In genomic region chr13:107964616-107965015, GRCm38 (mm10) we compare ENCODE assay signal across 19 mouse cellular contexts.
DNase-seq lines count a peak whose midpoint lies in the region; ATAC-seq and TF ChIP-seq lines count a peak whose summit lies in the region.
"Had no signal": no experiment of that assay in that cellular context is flagged by ENCODE, and none has a peak within 500 bp of the region (broad histone marks: within the 10 kb centered on the region; RNA-seq: fewer than 3 reads in every experiment).

No protein-coding gene starts in this region.

- ATAC-seq in heart, embryonic 12.5 days (ENCODE audit: insufficient number of reproducible peaks, low FRiP score) = no peak
- ATAC-seq in kidney, embryonic 15.5 days (replicated peaks; ENCODE audit: low FRiP score) = no peak
- no peak for ATAC-seq in stomach, embryonic 15.5 days (ENCODE audit: insufficient read depth, low FRiP score, low read depth)
- ATAC-seq in stomach, postnatal 0 days (ENCODE audit: low FRiP score, low TSS enrichment) = no peak
- ATAC-seq in intestine, embryonic 16.5 days = peak; percentile 17; the same call in 1 of the 2 replicates
- ATAC-seq: forebrain, embryonic 14.5 days had no signal

- no peak for TF ChIP-seq CTCF in kidney, adult 2 months (conservative IDR thresholded peaks at IDR 0.05; ENCODE audit: insufficient read depth, insufficient read length, low read depth, low read length)
- TF ChIP-seq CTCF in stomach, postnatal 0 days (IDR thresholded peaks at IDR 0.05; ENCODE audit: low read depth) = no peak

- peaks cover 26% of the 10 kb centered on the region for H3K4me1 ChIP-seq in heart, embryonic 12.5 days (replicated peaks)
- H3K4me1 ChIP-seq in kidney, embryonic 15.5 days = peaks cover 33% of the 10 kb centered on the region
- H3K4me1 ChIP-seq in kidney, adult 2 months (ENCODE audit: control insufficient read depth, insufficient read depth, low read length) = 0 out of 2 replicates have a peak, but pooled peaks cover 3% of the 10 kb centered on the region
- peaks cover 16% of the 10 kb centered on the region for H3K4me1 ChIP-seq in stomach, embryonic 15.5 days
- H3K4me1 ChIP-seq in stomach, postnatal 0 days (replicated peaks; ENCODE audit: control insufficient read depth, insufficient read depth) = peaks cover 5% of the 10 kb centered on the region; the same call in 1 of the 2 replicates
- H3K4me1 ChIP-seq in intestine, embryonic 16.5 days (ENCODE audit: control insufficient read depth, insufficient read depth, low read length) = peaks cover 22% of the 10 kb centered on the region; the same call in 1 of the 2 replicates

- peak; percentile 66 for DNase-seq in heart, adult 11 months
- no peak for DNase-seq in kidney, adult 2 months
- DNase-seq in stomach, postnatal 0 days (ENCODE audit: low spot score) = no peak
- DNase-seq in embryo, embryonic 11 days = no peak
- DNase-seq: adrenal gland, adult 8-10 months; cerebellum, adult 11 months; cerebellum, adult 8-10 months; cerebellum, postnatal 14 days; gastrocnemius, postnatal 36 days; heart, adult 18-20 months had no signal

- no peaks in the 10 kb centered on the region for H3K27me3 ChIP-seq in heart, embryonic 12.5 days (replicated peaks)
- no peaks in the 10 kb centered on the region for H3K27me3 ChIP-seq in kidney, embryonic 15.5 days
- H3K27me3 ChIP-seq in kidney, adult 2 months (replicated peaks; ENCODE audit: control insufficient read depth, insufficient read depth, low read length) = no peaks in the 10 kb centered on the region
- H3K27me3 ChIP-seq in stomach, embryonic 15.5 days (replicated peaks) = no peaks in the 10 kb centered on the region
- H3K27me3 ChIP-seq in stomach, postnatal 0 days (ENCODE audit: control insufficient read depth, insufficient read depth, low read length) = no peaks in the 10 kb centered on the region
- no peaks in the 10 kb centered on the region for H3K27me3 ChIP-seq in intestine, embryonic 16.5 days (replicated peaks; ENCODE audit: control insufficient read depth, insufficient read depth, low read length)
- H3K27me3 ChIP-seq: CH12.LX; embryonic facial prominence, embryonic 12.5 days; hindbrain, embryonic 15.5 days had no signal

- no peak overlapping the region for H3K9ac ChIP-seq in heart, embryonic 12.5 days
- H3K9ac ChIP-seq in kidney, embryonic 15.5 days = no peak overlapping the region
- no peak overlapping the region for H3K9ac ChIP-seq in stomach, embryonic 15.5 days
- no peak overlapping the region for H3K9ac ChIP-seq in stomach, postnatal 0 days (ENCODE audit: low read length)
- no peak overlapping the region for H3K9ac ChIP-seq in intestine, embryonic 16.5 days (ENCODE audit: low read depth, low read length)
- H3K9ac ChIP-seq: embryonic facial prominence, embryonic 12.5 days; hindbrain, embryonic 15.5 days had no signal

- TF ChIP-seq POLR2A in kidney, adult 2 months (IDR thresholded peaks at IDR 0.05; ENCODE audit: low read depth, low read length) = no peak

- 51% methylated on average over 7 of the region's 7 CpGs for WGBS in heart, embryonic 12.5 days
- WGBS in kidney, embryonic 15.5 days = 44% methylated on average over 7 of the region's 7 CpGs
- 62% methylated on average over 7 of the region's 7 CpGs for WGBS in kidney, adult 2 months
- WGBS in stomach, embryonic 15.5 days = 43% methylated on average over 7 of the region's 7 CpGs
- WGBS in stomach, postnatal 0 days = 34% methylated on average over 7 of the region's 7 CpGs
- 43% methylated on average over 7 of the region's 7 CpGs for WGBS in intestine, embryonic 16.5 days

- no peak overlapping the region for H3K4me2 ChIP-seq in heart, embryonic 12.5 days
- no peak overlapping the region for H3K4me2 ChIP-seq in kidney, embryonic 15.5 days
- H3K4me2 ChIP-seq in stomach, embryonic 15.5 days = no peak overlapping the region
- no peak overlapping the region for H3K4me2 ChIP-seq in stomach, postnatal 0 days (replicated peaks; ENCODE audit: low read depth)
- no peak overlapping the region for H3K4me2 ChIP-seq in intestine, embryonic 16.5 days (ENCODE audit: low read depth, low read length)
- H3K4me2 ChIP-seq: embryonic facial prominence, embryonic 12.5 days; heart, embryonic 11.5 days; hindbrain, embryonic 15.5 days had no signal

- TF ChIP-seq EP300 in stomach, postnatal 0 days (optimal IDR thresholded peaks at IDR 0.05) = no peak

- H3K9me3 ChIP-seq in heart, embryonic 12.5 days (replicated peaks) = no peaks in the 10 kb centered on the region
- H3K9me3 ChIP-seq in kidney, embryonic 15.5 days (replicated peaks) = no peaks in the 10 kb centered on the region
- H3K9me3 ChIP-seq in stomach, embryonic 15.5 days = no peaks in the 10 kb centered on the region
- no peaks in the 10 kb centered on the region for H3K9me3 ChIP-seq in stomach, postnatal 0 days (ENCODE audit: control insufficient read depth, low read length)
- H3K9me3 ChIP-seq in intestine, embryonic 16.5 days (ENCODE audit: control insufficient read depth, low read length) = no peaks in the 10 kb centered on the region
- H3K9me3 ChIP-seq: embryonic facial prominence, embryonic 12.5 days; hindbrain, embryonic 15.5 days had no signal

- H3K4me3 ChIP-seq in heart, embryonic 12.5 days = no peak overlapping the region
- H3K4me3 ChIP-seq in kidney, embryonic 15.5 days (replicated peaks) = no peak overlapping the region
- no peak overlapping the region for H3K4me3 ChIP-seq in kidney, adult 2 months (ENCODE audit: insufficient read depth, low read depth, low read length)
- no peak overlapping the region for H3K4me3 ChIP-seq in stomach, embryonic 15.5 days (replicated peaks)
- H3K4me3 ChIP-seq in stomach, postnatal 0 days (ENCODE audit: low read depth, low read length) = no peak overlapping the region
- H3K4me3 ChIP-seq in intestine, embryonic 16.5 days (ENCODE audit: low read length) = no peak overlapping the region
- H3K4me3 ChIP-seq: embryonic facial prominence, embryonic 12.5 days; hindbrain, embryonic 15.5 days had no signal

- no peak overlapping the region for H3K27ac ChIP-seq in heart, embryonic 12.5 days (ENCODE audit: poor library complexity, severe bottlenecking)
- H3K27ac ChIP-seq in kidney, embryonic 15.5 days = 0 out of 2 replicates have a peak overlapping the region, but pooled peaks have one; percentile 7
- no peak overlapping the region for H3K27ac ChIP-seq in kidney, adult 2 months (ENCODE audit: insufficient read depth, low read depth, low read length)
- 0 out of 2 replicates have a peak overlapping the region, but pooled peaks have one; percentile 6 for H3K27ac ChIP-seq in stomach, embryonic 15.5 days
- H3K27ac ChIP-seq in stomach, postnatal 0 days (replicated peaks) = no peak overlapping the region
- H3K27ac ChIP-seq in intestine, embryonic 16.5 days (ENCODE audit: low read length) = peak overlapping the region; percentile 6; the same call in 1 of the 2 replicates
- H3K27ac ChIP-seq: embryonic facial prominence, embryonic 12.5 days; hindbrain, embryonic 15.5 days had no signal

- no peaks in the 10 kb centered on the region for H3K36me3 ChIP-seq in heart, embryonic 12.5 days
- no peaks in the 10 kb centered on the region for H3K36me3 ChIP-seq in kidney, embryonic 15.5 days
- H3K36me3 ChIP-seq in kidney, adult 2 months (ENCODE audit: control insufficient read depth, insufficient read depth, low read length) = no peaks in the 10 kb centered on the region
- no peaks in the 10 kb centered on the region for H3K36me3 ChIP-seq in stomach, embryonic 15.5 days
- H3K36me3 ChIP-seq in stomach, postnatal 0 days (ENCODE audit: control insufficient read depth, insufficient read depth, low read length) = no peaks in the 10 kb centered on the region
- H3K36me3 ChIP-seq in intestine, embryonic 16.5 days (ENCODE audit: control insufficient read depth, insufficient read depth, low read length) = no peaks in the 10 kb centered on the region
- H3K36me3 ChIP-seq: embryonic facial prominence, embryonic 12.5 days; hindbrain, embryonic 15.5 days had no signal

Comparison
In these comparisons a context has a peak if more than half of its experiments do, and no peak if none do; other contexts are left out.
1. H3K27ac ChIP-seq: peak in kidney, embryonic 15.5 days (single experiment), stomach, embryonic 15.5 days (single experiment) and intestine, embryonic 16.5 days (single experiment); none in heart, embryonic 12.5 days (single experiment), kidney, adult 2 months (single experiment) and stomach, postnatal 0 days (single experiment).